Comparison of ENCODE assay signal across 9 mouse cellular contexts in the genomic region with DNA sequence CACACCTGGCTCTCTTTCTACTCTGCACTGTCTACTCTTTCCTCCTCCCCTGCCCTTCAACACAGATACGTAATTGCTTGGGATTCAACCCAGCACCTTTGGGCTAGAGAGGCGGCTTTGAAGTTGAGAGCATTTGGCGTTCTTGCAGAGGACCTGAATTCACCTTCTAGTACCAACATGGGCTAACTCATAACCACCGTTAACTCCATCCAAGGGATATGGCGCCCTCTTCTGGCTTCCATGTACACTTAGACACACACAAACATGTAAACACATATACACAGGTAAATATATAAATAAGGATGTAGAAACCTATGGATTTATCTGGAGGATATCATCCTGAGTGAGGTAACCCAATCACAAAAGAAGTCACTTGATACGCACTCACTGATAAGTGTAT. TPM values are rescaled to one million over a fixed set of nuclear protein-coding genes. Genes with fewer than 3 reads are reported as not detected.
A peak's percentile ranks its signal among the peaks of the same experiment; 100 is the strongest.
DNase-seq lines count a peak whose midpoint lies in the region; ATAC-seq and TF ChIP-seq lines count a peak whose summit lies in the region.
"Had no signal": no experiment of that assay in that cellular context is flagged by ENCODE, and none has a peak within 500 bp of the region (broad histone marks: within the 10 kb centered on the region; RNA-seq: fewer than 3 reads in every experiment).

No protein-coding gene starts in this region.

- H3K36me3 ChIP-seq in forebrain, embryonic 14.5 days (ENCODE audit: control insufficient read depth, insufficient read depth, low read length) = no peaks in the 10 kb centered on the region
- no peaks in the 10 kb centered on the region for H3K36me3 ChIP-seq in forebrain, embryonic 12.5 days (replicated peaks)

- no peak overlapping the region for H3K4me2 ChIP-seq in forebrain, embryonic 14.5 days (ENCODE audit: low read length)
- no peak overlapping the region for H3K4me2 ChIP-seq in forebrain, embryonic 12.5 days

- H3K9me3 ChIP-seq in forebrain, embryonic 14.5 days (replicated peaks; ENCODE audit: control insufficient read depth, low read length) = no peaks in the 10 kb centered on the region
- no peaks in the 10 kb centered on the region for H3K9me3 ChIP-seq in forebrain, embryonic 12.5 days

- H3K27me3 ChIP-seq in forebrain, embryonic 14.5 days (replicated peaks; ENCODE audit: control insufficient read depth, insufficient read depth, low read length) = no peaks in the 10 kb centered on the region
- H3K27me3 ChIP-seq in forebrain, embryonic 12.5 days = no peaks in the 10 kb centered on the region

- 56% methylated on average over 6 of the region's 6 CpGs for WGBS in forebrain, embryonic 14.5 days
- 54% methylated on average over 6 of the region's 6 CpGs for WGBS in forebrain, embryonic 12.5 days

- H3K9ac ChIP-seq in forebrain, embryonic 14.5 days (ENCODE audit: low read length) = no peak overlapping the region
- H3K9ac ChIP-seq in forebrain, embryonic 12.5 days = no peak overlapping the region

- H3K27ac ChIP-seq in forebrain, embryonic 14.5 days (ENCODE audit: low read depth, low read length) = no peak overlapping the region
- H3K27ac ChIP-seq in forebrain, embryonic 12.5 days = no peak overlapping the region
- H3K27ac ChIP-seq in cortical plate, adult 2 months (ENCODE audit: insufficient read depth, low read length) = no peak overlapping the region

- TF ChIP-seq POLR2A in cortical plate, adult 2 months (IDR thresholded peaks at IDR 0.05; ENCODE audit: extremely low read depth, insufficient read depth, low read length) = no peak

- peak; percentile 23; the same call in 1 of the 2 replicates for TF ChIP-seq CTCF in cortical plate, adult 2 months (IDR thresholded peaks at IDR 0.05; ENCODE audit: extremely low read depth, insufficient read depth, low read length)

- peak; percentile 19 for DNase-seq in forebrain, embryonic 14.5 days (ENCODE audit: low spot score)
- DNase-seq in urinary bladder, postnatal 14 days (ENCODE audit: low spot score) = peak; percentile 72
- no peak for DNase-seq in urinary bladder, adult 18-20 months (ENCODE audit: low spot score in 2 of 2)
- peak; percentile 66 for DNase-seq in kidney, postnatal 14 days
- peak; percentile 57 for DNase-seq in retina, embryonic 14.5 days (ENCODE audit: low spot score)
- no peak for DNase-seq in urinary bladder, postnatal 4 days (ENCODE audit: low spot score in 2 of 2)

- H3K4me1 ChIP-seq in forebrain, embryonic 14.5 days (ENCODE audit: control insufficient read depth, insufficient read depth, low read length) = no peaks in the 10 kb centered on the region
- no peaks in the 10 kb centered on the region for H3K4me1 ChIP-seq in forebrain, embryonic 12.5 days
- H3K4me1 ChIP-seq in cortical plate, adult 2 months (ENCODE audit: control insufficient read depth, insufficient read depth, low read length) = no peaks in the 10 kb centered on the region

- no peak for ATAC-seq in forebrain, embryonic 14.5 days
- no peak for ATAC-seq in forebrain, embryonic 12.5 days (ENCODE audit: low FRiP score)

- H3K4me3 ChIP-seq in forebrain, embryonic 14.5 days (ENCODE audit: low read depth, low read length) = no peak overlapping the region
- H3K4me3 ChIP-seq in forebrain, embryonic 12.5 days (replicated peaks) = no peak overlapping the region
- no peak overlapping the region for H3K4me3 ChIP-seq in cortical plate, adult 2 months (ENCODE audit: insufficient read depth, low read length)
- H3K4me3 ChIP-seq: myocyte had no signal

RNA-seq across cellular contexts. Expression of a gene that starts 25.2 kb away (rescaled TPM):
- 49.4 and 58.5 TPM in 2 replicates for polyA plus RNA-seq in forebrain, embryonic 14.5 days (2014; fragmentation: Nextera tagmentation; extraction: Ambion mirVana)
- 44.8 and 46.7 TPM in 2 replicates for polyA plus RNA-seq in forebrain, embryonic 12.5 days (2016; fragmentation: Nextera tagmentation; extraction: Ambion mirVana)
- polyA plus RNA-seq in cortical plate, adult 2 months (2012; rRNA removed) = 12.7 and 12.8 TPM in 2 replicates

RNA-seq across cellular contexts. Expression of a gene that starts 53.3 kb away (rescaled TPM):
- 3.1 and 3.7 TPM in 2 replicates for polyA plus RNA-seq in forebrain, embryonic 14.5 days (2014; fragmentation: Nextera tagmentation; extraction: Ambion mirVana)
- polyA plus RNA-seq in forebrain, embryonic 12.5 days (2016; fragmentation: Nextera tagmentation; extraction: Ambion mirVana) = 7.3 and 8.6 TPM in 2 replicates
- polyA plus RNA-seq in cortical plate, adult 2 months (2012; rRNA removed) = 5.9 and 6.0 TPM in 2 replicates

Comparison
In these comparisons a context has a peak if more than half of its experiments do, and no peak if none do; other contexts are left out.
1. DNase-seq: peak in forebrain, embryonic 14.5 days (single experiment), urinary bladder, postnatal 14 days (single experiment), kidney, postnatal 14 days (single experiment) and retina, embryonic 14.5 days (single experiment); none in urinary bladder, adult 18-20 months (0 of 2) and urinary bladder, postnatal 4 days (0 of 2).